Mouse (Mus musculus): ENCODE measurements around the gene Srsf10. TPM values are rescaled to one million over a fixed set of nuclear protein-coding genes. Genes with fewer than 3 reads are reported as not detected.

Gene Srsf10
- polyA plus RNA-seq (2015; fragmentation: Illumina TruSeq; extraction: RNeasy Lipid Tissue Mini Kit (QIAGEN cat#74804); ENCODE audit: low read depth, low replicate concordance), result 74.7 TPM

DNA sequence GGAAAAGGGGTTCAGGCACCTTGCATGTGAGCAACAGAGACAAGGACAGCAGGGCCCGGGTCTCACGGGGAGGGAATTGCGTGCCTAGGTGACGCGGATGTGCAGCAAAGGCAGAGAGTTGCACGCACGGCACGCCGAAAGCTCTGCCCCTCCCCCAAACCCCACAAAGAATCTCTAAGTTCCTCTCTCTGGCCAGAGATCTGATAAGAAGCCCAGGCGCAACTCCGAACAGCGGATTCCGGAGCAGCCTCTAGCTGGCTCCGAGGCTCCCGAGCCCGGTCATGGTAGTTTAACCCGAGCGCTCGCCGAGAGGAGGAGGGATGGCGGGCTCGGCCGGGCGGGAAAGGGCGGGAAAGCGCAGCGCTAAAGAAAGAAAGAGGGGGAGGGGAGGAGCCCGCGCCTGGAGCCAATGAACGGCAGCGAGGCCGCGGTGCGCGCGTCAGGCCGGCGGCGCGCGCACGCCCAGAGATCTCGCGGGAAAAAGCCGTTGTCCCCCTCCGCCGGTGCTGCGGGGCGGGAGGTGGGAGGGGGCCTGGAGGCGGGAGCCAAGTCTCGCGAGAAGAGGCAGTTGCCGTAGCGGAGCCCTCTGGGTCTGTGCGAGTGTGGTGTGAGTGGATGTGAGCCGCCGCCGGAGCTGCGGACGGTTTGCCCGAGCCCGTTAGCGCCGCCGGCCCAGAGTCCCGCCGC lies at the start of gene Srsf10:
Gene Srsf10, plus strand, starts transcription at position 212 of the 687 bp plus-strand sequence.

DNA sequence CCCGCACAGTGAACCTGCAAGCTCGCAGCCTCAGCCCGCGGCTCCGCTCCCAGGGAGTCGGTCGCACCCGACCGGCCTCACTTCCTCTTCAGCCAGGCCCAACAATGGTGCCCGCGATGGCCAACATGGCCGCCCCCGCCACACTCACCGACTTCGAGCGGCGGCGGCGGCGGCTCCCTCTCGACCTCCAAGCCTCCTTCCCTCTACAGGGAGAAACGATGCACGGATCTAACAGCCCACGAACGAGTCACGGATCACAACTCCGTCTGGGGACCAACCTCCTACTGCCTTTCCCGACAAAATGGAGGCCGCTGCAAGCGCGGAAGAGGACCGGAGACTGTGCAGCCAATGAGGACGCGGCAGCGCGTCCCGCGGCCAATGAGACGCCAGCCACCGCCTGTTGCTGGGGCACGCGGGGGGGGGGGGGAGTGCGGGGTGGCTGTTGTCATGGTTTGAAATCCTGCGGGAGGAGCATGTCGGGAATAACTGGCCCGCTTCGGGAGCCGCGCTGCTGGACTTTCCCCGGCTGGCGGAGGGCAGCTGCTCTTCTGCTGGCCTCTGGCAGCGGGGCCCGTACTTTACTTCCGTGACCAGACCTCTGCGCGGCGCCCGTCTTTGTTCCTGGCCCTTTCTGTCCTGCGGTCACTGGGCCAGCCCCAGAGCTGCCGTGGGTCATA lies 18.1 kb downstream of the Srsf10 start, which contains the start of gene Pnrc2:
Gene Pnrc2, minus strand, starts transcription at position 325 of the 677 bp plus-strand sequence.

DNA sequence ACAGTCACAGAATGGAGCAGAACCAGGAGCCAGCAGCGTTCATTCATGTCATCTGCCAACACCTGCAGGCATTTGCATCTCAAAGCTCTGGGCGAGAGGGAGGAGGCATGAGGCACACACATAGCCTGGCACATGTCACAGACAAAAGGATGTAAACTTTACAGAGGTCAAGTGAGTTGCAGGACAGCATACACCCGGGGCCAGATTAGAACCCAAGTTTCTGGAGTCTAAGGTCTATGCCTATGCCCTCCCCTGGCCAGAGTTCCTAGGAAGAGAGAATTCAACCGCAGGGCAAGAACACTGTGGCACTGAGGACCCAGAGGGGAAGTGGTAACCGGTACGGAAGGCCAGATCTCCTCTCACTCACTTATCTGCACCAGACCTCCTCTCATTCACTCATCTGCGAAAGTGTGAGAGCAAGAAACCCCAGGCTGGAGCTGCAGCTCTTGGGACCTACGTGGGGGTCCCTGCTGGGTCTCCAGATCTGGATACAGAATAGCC lies 39.6 kb downstream of the Srsf10 start, which contains the start of gene Cnr2:
Gene Cnr2, plus strand, starts transcription at position 324 of the 501 bp plus-strand sequence.

Other genes starting within 250 kb of the Srsf10 start
- gene Ifnlr1, start 169.5 kb upstream of the Srsf10 start, polyA plus RNA-seq (2015; fragmentation: Illumina TruSeq; extraction: RNeasy Lipid Tissue Mini Kit (QIAGEN cat#74804); ENCODE audit: low read depth, low replicate concordance), result 0.13 TPM
- gene Il22ra1, start 127.6 kb upstream of the Srsf10 start, polyA plus RNA-seq (2015; fragmentation: Illumina TruSeq; extraction: RNeasy Lipid Tissue Mini Kit (QIAGEN cat#74804); ENCODE audit: low read depth, low replicate concordance), result not detected
- 2.1 TPM for gene Myom3, start 96.0 kb upstream of the Srsf10 start, polyA plus RNA-seq (2015; fragmentation: Illumina TruSeq; extraction: RNeasy Lipid Tissue Mini Kit (QIAGEN cat#74804); ENCODE audit: low read depth, low replicate concordance)
- gene Pnrc2, start 18.1 kb downstream of the Srsf10 start, polyA plus RNA-seq (2015; fragmentation: Illumina TruSeq; extraction: RNeasy Lipid Tissue Mini Kit (QIAGEN cat#74804); ENCODE audit: low read depth, low replicate concordance), result 80.8 TPM
- gene Cnr2, start 39.6 kb downstream of the Srsf10 start, polyA plus RNA-seq (2015; fragmentation: Illumina TruSeq; extraction: RNeasy Lipid Tissue Mini Kit (QIAGEN cat#74804); ENCODE audit: low read depth, low replicate concordance), result 0.19 TPM
- 77.6 TPM for gene Fuca1, start 65.0 kb downstream of the Srsf10 start, polyA plus RNA-seq (2015; fragmentation: Illumina TruSeq; extraction: RNeasy Lipid Tissue Mini Kit (QIAGEN cat#74804); ENCODE audit: low read depth, low replicate concordance)
- 50.6 TPM for gene Hmgcl, start 90.7 kb downstream of the Srsf10 start, polyA plus RNA-seq (2015; fragmentation: Illumina TruSeq; extraction: RNeasy Lipid Tissue Mini Kit (QIAGEN cat#74804); ENCODE audit: low read depth, low replicate concordance)
- 22.5 TPM for gene Gale, start 108.0 kb downstream of the Srsf10 start, polyA plus RNA-seq (2015; fragmentation: Illumina TruSeq; extraction: RNeasy Lipid Tissue Mini Kit (QIAGEN cat#74804); ENCODE audit: low read depth, low replicate concordance)
- gene Lypla2, start 116.9 kb downstream of the Srsf10 start, polyA plus RNA-seq (2015; fragmentation: Illumina TruSeq; extraction: RNeasy Lipid Tissue Mini Kit (QIAGEN cat#74804); ENCODE audit: low read depth, low replicate concordance), result 89.5 TPM
- 110 TPM for gene Pithd1, start 131.5 kb downstream of the Srsf10 start, polyA plus RNA-seq (2015; fragmentation: Illumina TruSeq; extraction: RNeasy Lipid Tissue Mini Kit (QIAGEN cat#74804); ENCODE audit: low read depth, low replicate concordance)
- gene Eloa, start 166.0 kb downstream of the Srsf10 start, polyA plus RNA-seq (2015; fragmentation: Illumina TruSeq; extraction: RNeasy Lipid Tissue Mini Kit (QIAGEN cat#74804); ENCODE audit: low read depth, low replicate concordance), result 15.8 TPM
- 843 TPM for gene Rpl11, start 197.7 kb downstream of the Srsf10 start, polyA plus RNA-seq (2015; fragmentation: Illumina TruSeq; extraction: RNeasy Lipid Tissue Mini Kit (QIAGEN cat#74804); ENCODE audit: low read depth, low replicate concordance)

Measured in brain, adult 10 weeks (tissue).